Mouse (Mus musculus) heart, embryonic 11.5 days (tissue): Measurements from ENCODE around the gene Nutf2-ps1. TPM values are rescaled to one million over a fixed set of nuclear protein-coding genes. Genes with fewer than 3 reads are reported as not detected.
"Not testable (repeated sequence)": the region's sequence is repeated elsewhere in the genome, so short reads cannot be mapped to it uniquely, and the experiment has no call there.

Source experiments
- ATAC-seq: fragments of 200-750 bp; cut with Nextera tagmentation; replicated peaks from 2 replicates; pipeline ENCODE4 v1.8.0; 2017; ENCODE audit warnings: moderate library complexity; ENCODE audit not compliant: insufficient number of reproducible peaks, low FRiP score, low TSS enrichment
- H3K27ac ChIP-seq: fragments of 300-500 bp; sonication (generic); 2 replicates; pipeline ENCODE4 v1.5.1; 2014; ENCODE audit warnings: mild to moderate bottlenecking, low read depth, low read length
- H3K27me3 ChIP-seq: fragments of 300-500 bp; sonication (generic); 2 replicates; pipeline ENCODE4 v1.6.1; 2014; ENCODE audit warnings: mild to moderate bottlenecking, low read length, mixed read lengths; ENCODE audit not compliant: control insufficient read depth, insufficient read depth
- H3K36me3 ChIP-seq: fragments of 300-500 bp; sonication (generic); 2 replicates; pipeline ENCODE4 v1.6.1; 2014; ENCODE audit warnings: mild to moderate bottlenecking, low read length, moderate library complexity, mixed read lengths; ENCODE audit not compliant: control insufficient read depth, insufficient read depth
- H3K4me1 ChIP-seq: fragments of 300-500 bp; sonication (generic); 2 replicates; pipeline ENCODE4 v1.6.1; 2014; ENCODE audit warnings: low read length; ENCODE audit not compliant: control insufficient read depth, insufficient read depth
- H3K4me2 ChIP-seq: fragments of 300-500 bp; sonication (generic); 2 replicates; pipeline ENCODE4 v1.6.1; 2014; ENCODE audit warnings: mild to moderate bottlenecking, moderate library complexity
- H3K4me3 ChIP-seq: fragments of 300-500 bp; sonication (generic); 2 replicates; pipeline ENCODE4 v1.5.1; 2014; ENCODE audit warnings: low read depth, low read length
- H3K9ac ChIP-seq: fragments of 300-500 bp; sonication (generic); 2 replicates; pipeline ENCODE4 v1.6.1; 2014; ENCODE audit warnings: mild to moderate bottlenecking, low read depth, low read length, moderate library complexity
- H3K9me3 ChIP-seq: fragments of 300-500 bp; sonication (generic); replicated peaks from 2 replicates; pipeline ENCODE4 v1.6.1; 2016; ENCODE audit warnings: low read length; ENCODE audit not compliant: control insufficient read depth
- WGBS: fragments of 180-500 bp; shearing (Covaris S2); extraction: QIAGEN DNeasy Blood & Tissue Kit; methylation state at CpG from one replicate; pipeline ENCODE4 v1.1.7; 2014; ENCODE audit not compliant: insufficient replicate concordance; 5-methylcytosine and 5-hydroxymethylcytosine counted together
- polyA plus RNA-seq: library from polyadenylated mRNA; unstranded; fragments of >200 nt; fragmentation: Nextera tagmentation; extraction: Ambion mirVana; gene quantifications from 2 replicates; pipeline ENCODE4 v1.2.1, GENCODE M21; 2014

The Nutf2-ps1 gene
- polyA plus RNA-seq, 1 experiment from 2014 or later: 283 TPM

DNA sequence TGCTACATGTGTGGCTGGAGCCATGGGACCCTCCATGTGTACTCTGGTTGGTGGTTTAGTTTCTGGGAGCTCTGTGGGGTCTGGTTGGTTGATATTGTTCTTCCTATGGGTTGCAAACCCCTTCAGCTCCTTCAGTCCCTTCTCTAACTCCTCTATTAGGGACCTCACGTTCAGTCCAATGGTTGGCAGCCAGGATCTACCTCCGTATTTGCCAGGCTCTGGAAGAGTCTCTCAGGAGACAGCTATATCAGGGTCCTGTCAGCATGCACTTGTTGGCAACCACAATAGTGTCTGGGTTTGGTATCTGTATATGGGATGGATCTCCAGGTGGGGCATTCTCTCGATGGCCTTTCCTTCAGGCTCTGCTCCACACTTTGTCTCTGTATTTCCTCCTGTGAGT, 1.2 kb downstream of the Nutf2-ps1 start:
- not testable (repeated sequence) for H3K27me3 ChIP-seq, H3K36me3 ChIP-seq, H3K4me3 ChIP-seq, H3K4me1 ChIP-seq, H3K4me2 ChIP-seq, H3K9ac ChIP-seq, ATAC-seq, H3K27ac ChIP-seq
- WGBS: 78% methylated on average over 3 of the region's 3 CpGs
- H3K9me3 ChIP-seq: peaks cover 11% of the 10 kb centered on the region; the same call in 1 of the 2 replicates

DNA sequence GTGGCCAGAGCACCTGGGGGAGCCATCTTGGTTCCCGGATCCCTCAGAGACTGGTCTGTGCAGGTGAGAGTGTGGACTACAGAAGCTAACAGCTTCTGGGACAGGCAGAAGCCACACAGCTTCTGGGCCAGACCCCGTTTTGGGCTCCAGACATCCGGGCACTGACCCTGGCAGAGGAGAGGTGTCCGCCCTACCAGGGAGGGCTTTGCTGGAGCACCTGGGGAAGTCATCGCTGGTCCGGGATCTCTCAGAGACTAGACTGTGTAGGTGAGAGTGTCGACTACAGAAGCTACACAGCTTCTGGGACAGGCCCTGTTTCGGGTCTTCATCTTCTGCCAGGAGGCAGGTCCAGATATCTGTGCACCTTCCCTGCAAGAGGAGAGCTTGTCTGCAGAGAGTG, 8.6 kb downstream of the Nutf2-ps1 start:
- H3K9ac ChIP-seq, H3K4me3 ChIP-seq, H3K27ac ChIP-seq, H3K36me3 ChIP-seq, H3K27me3 ChIP-seq, H3K4me1 ChIP-seq, ATAC-seq, H3K4me2 ChIP-seq: not testable (repeated sequence)
- peaks cover 11% of the 10 kb centered on the region; the same call in 1 of the 2 replicates for H3K9me3 ChIP-seq
- WGBS: 81% methylated on average over 8 of the region's 8 CpGs

DNA sequence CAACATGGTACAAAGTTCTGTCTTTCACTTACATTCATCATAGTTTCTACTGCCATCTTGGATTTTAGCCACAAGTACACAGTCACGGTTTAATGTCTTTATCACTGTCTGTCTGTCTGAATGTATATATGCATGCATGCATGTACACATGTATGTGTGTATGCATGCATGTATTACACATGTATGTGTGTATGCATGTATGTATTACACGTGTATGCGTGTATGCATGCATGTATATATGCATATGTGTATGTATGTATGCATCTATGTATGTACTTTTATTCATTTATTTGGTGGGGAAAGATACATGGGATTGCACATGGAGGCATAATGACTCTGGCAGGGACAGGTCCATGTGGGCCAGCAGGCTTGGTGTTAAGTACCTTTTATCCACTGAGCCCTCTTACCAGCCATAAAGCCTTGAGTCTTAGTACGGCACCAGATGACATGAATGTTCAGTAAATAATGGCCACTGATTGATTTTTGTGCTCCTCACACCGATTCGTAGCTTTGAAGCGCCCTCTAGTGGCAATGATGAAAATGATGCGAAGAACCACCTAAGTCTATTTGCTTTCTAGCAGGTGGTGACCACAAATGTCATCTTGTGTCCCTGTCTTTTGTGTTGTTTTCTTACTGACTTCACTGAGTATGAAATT, 10.1 kb downstream of the Nutf2-ps1 start:
- H3K4me2 ChIP-seq: no peak overlapping the region
- WGBS: 12% methylated on average over 8 of the region's 8 CpGs
- H3K9ac ChIP-seq: no peak overlapping the region
- H3K4me3 ChIP-seq: no peak overlapping the region
- ATAC-seq: no peak
- peaks cover under 1% of the 10 kb centered on the region; the same call in 1 of the 2 replicates for H3K9me3 ChIP-seq
- no peak overlapping the region for H3K27ac ChIP-seq
- H3K27me3 ChIP-seq: no peaks in the 10 kb centered on the region
- peaks cover 14% of the 10 kb centered on the region for H3K4me1 ChIP-seq
- no peaks in the 10 kb centered on the region for H3K36me3 ChIP-seq

DNA sequence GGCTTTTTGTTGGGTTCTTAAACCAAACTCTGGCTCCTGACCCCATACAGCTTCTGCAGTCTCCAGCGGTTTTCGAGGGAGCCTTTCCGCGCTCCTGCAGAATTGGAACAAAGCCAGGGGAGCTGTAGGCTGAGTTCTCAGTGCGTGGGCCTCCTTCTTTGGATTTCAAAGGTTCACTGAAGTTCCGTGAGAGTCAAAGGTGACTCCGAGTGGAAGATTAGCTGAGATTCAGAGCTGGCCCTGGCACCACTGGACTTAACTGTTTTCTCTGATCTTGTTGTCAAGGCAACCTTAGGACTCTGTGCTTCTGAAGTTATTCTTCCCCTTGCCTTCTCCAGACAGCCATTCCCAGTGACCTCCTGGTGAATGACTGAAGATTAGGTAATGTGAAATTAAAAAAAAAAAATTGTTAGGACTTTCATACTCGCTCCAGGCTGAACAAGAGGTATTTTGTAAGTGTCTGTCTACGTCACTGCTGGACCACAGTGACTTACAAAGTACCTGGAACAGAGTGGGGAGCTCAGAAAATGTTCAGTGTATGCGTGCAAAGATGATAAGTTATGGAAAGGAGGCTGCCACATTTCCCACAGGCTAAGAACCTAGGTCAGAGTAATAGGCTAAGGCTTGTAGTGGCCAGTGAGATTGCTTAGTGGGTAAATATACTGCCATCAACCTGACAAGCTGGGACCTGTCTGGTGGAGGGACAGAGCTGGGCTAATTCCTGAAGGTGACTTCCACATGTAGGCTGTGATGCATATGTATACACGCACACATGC, 11.7 kb downstream of the Nutf2-ps1 start:
- H3K9ac ChIP-seq: no peak overlapping the region
- no peaks in the 10 kb centered on the region for H3K9me3 ChIP-seq
- H3K36me3 ChIP-seq: no peaks in the 10 kb centered on the region
- H3K27me3 ChIP-seq: no peaks in the 10 kb centered on the region
- H3K4me2 ChIP-seq: no peak overlapping the region
- ATAC-seq: no peak
- WGBS: 60% methylated on average over 11 of the region's 11 CpGs
- H3K4me1 ChIP-seq: peaks cover 14% of the 10 kb centered on the region
- H3K4me3 ChIP-seq: no peak overlapping the region
- H3K27ac ChIP-seq: no peak overlapping the region

DNA sequence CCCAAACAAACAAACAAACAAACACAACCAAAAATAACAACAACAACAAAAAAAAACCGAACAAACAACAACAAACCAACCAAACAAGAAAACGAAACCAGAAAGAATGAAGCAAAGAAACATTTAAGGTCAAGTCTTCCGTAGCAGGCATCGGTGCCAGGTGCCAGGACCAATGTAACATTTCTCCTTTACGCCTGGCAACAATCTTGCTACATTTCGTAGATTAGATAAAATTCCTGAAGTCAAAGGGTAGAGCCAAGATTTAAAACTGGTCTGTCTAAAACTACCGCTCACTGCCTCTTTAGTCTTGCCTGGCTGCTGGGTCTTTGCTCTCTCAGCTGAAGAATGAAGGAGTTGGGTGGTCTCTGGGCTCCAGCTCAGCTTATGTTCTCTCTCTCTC, 12.8 kb downstream of the Nutf2-ps1 start:
- Histone ChIP-seq H3K9me3 (no peaks in the 10 kb centered on the region), H3K9ac (no peak overlapping the region), H3K4me2 (no peak overlapping the region), H3K36me3 (no peaks in the 10 kb centered on the region), H3K27me3 (no peaks in the 10 kb centered on the region), H3K4me3 (no peak overlapping the region), H3K27ac (no peak overlapping the region), H3K4me1 (peaks cover 24% of the 10 kb centered on the region)
- 52% methylated on average over 7 of the region's 7 CpGs for WGBS
- ATAC-seq: no peak

DNA sequence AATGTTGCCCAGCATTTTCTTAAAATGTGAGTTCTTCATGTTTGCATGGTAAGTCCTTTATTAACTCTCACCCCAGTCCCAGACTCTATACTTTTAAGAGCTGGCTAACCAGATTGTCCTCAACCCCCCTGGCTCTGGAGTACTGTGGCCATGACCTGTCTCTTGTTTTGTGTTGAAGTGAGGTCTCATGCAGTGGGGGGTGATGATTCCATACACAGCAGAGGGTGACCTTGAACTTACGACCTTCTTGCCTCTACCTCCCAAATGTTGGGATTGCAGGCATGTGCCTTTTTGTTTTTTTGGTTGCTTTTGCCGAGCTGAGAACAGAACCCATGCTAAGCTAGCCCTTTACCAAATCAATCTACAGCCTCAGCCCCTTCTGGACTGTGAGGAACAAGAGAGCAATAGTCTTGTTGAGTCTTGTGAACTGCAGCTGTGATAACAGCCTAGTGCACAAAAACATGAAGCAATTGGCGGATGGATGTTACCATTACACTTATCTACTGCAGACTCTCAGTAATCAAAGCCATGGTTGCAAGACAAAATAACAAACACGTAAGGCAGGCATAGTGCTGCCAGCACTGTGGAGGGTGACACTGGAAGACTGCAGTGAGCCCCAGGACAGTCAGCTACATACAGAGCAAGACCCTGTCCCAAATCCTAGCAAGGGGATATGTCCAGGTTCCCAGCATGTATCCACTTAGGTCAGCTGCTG, 13.4 kb downstream of the Nutf2-ps1 start:
- Histone ChIP-seq H3K9me3 (no peaks in the 10 kb centered on the region), H3K4me2 (no peak overlapping the region), H3K27ac (no peak overlapping the region), H3K27me3 (no peaks in the 10 kb centered on the region), H3K36me3 (no peaks in the 10 kb centered on the region), H3K9ac (no peak overlapping the region), H3K4me1 (peaks cover 26% of the 10 kb centered on the region), H3K4me3 (no peak overlapping the region)
- WGBS: 58% methylated on average over 4 of the region's 4 CpGs
- no peak for ATAC-seq

DNA sequence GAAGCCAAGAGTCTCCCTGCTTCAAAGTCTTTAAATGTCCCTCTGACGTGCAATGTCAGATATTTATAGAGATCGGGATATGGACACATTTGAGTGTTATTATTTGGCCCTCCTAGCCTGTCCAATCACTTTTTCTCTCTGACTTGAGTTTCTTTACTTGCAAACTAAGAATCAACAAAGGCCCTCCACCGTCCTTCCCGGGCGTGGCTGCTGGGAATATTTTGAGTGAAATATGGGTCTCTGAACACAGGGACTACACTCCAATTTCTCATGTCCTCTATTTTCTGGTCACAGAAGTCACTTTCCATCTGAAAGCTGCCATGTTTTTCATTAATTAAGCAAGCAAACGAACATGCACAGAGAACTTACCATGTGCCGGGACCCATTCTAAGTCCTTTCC, 14.3 kb downstream of the Nutf2-ps1 start:
- no peak overlapping the region for H3K27ac ChIP-seq

DNA sequence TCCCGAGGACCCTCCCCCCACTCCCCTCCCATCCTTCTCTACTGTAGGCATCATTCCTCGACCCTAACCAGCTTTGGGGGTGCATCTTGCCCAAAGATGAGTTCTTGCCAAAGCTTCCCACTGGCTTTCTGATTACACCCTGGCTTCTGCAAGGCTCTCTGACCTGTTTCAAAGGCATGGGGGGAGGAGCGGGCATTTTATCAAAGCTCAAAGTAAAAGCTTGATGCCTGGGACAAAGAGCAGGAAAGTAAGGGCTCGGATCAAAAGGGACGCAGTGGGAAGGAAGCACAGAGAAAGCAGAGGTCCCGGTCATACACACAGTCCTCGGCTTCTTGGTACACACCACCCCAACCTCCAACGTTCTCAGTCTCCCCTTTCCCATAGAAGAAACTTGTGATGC, 14.7 kb downstream of the Nutf2-ps1 start:
- ATAC-seq: no peak
- WGBS: 54% methylated on average over 8 of the region's 8 CpGs
- peaks cover 26% of the 10 kb centered on the region for H3K4me1 ChIP-seq
- H3K4me3 ChIP-seq: no peak overlapping the region
- H3K9me3 ChIP-seq: no peaks in the 10 kb centered on the region
- no peaks in the 10 kb centered on the region for H3K36me3 ChIP-seq
- no peak overlapping the region for H3K27ac ChIP-seq
- H3K4me2 ChIP-seq: no peak overlapping the region
- no peak overlapping the region for H3K9ac ChIP-seq
- no peaks in the 10 kb centered on the region for H3K27me3 ChIP-seq

More for the DNA sequence above, 14.3 kb downstream of the Nutf2-ps1 start:
- WGBS: 82% methylated on average over 7 of the region's 7 CpGs
- no peaks in the 10 kb centered on the region for H3K36me3 ChIP-seq
- no peak overlapping the region for H3K4me3 ChIP-seq
- no peak for ATAC-seq
- H3K27me3 ChIP-seq: no peaks in the 10 kb centered on the region
- no peaks in the 10 kb centered on the region for H3K9me3 ChIP-seq
- no peak overlapping the region for H3K4me2 ChIP-seq
- no peak overlapping the region for H3K9ac ChIP-seq
- H3K4me1 ChIP-seq: peaks cover 26% of the 10 kb centered on the region
